Mouse (Mus musculus): ENCODE data around the gene Mindy3. TPM values are rescaled to one million over a fixed set of nuclear protein-coding genes. Genes with fewer than 3 reads are reported as not detected.

Gene Mindy3
- total and polyA plus RNA-seq, 2 experiments from 2014 or later, result 48.4 to 60.4 TPM

- no peak overlapping the region for H3K9ac ChIP-seq
- H3K4me3 ChIP-seq (ENCODE audit: low read depth, low read length), result no peak overlapping the region
- no peaks in the 10 kb centered on the region for H3K27me3 ChIP-seq (ENCODE audit: insufficient read depth, low read length)
- WGBS, result 82% methylated on average over 6 of the region's 6 CpGs
- ATAC-seq (no peak), DNase-seq (no peak)
- H3K4me1 ChIP-seq (ENCODE audit: insufficient read depth), result no peaks in the 10 kb centered on the region
- H3K4me2 ChIP-seq (ENCODE audit: low read depth), result no peak overlapping the region
- H3K27ac ChIP-seq (ENCODE audit: low read depth, low read length), result no peak overlapping the region
- H3K36me3 ChIP-seq (ENCODE audit: insufficient read depth), result no peaks in the 10 kb centered on the region
- H3K9me3 ChIP-seq (ENCODE audit: low read length), result no peaks in the 10 kb centered on the region
- no peak for TF ChIP-seq CTCF (IDR thresholded peaks at IDR 0.05; ENCODE audit: low read depth)
Measured at GRCm38 (mm10) chr2:12314028-12314427, 105.2 kb downstream of the Mindy3 start.

DNA sequence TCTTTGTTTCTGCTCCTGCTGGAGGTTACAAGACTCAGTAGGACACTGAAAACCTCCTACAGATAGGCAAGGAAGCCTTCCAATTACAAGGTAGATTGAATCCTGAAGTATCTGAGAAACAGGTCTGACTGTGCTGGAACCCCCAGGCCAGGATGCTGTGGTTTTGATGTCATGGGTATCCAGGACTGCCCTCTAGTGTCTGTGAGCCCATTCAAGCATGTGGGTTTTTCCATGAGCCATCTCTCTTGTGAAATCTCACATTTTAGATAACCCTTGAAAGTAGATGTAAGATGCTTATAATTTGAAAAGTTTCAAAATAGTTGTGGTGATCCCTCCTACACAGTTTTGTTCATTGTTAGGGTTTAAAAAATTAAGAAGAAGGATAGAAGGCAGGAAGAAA is 110.8 kb downstream of the Mindy3 start:
- TF ChIP-seq CTCF (IDR thresholded peaks at IDR 0.05; ENCODE audit: low read depth), result 0 out of 2 replicates have a peak, but pooled peaks have one; percentile 15
- no peak overlapping the region for H3K4me3 ChIP-seq (ENCODE audit: low read depth, low read length)
- DNase-seq, result no peak
- no peak overlapping the region for H3K9ac ChIP-seq
- no peak overlapping the region for H3K4me2 ChIP-seq (ENCODE audit: low read depth)
- H3K27me3 ChIP-seq (ENCODE audit: insufficient read depth, low read length), result no peaks in the 10 kb centered on the region
- H3K27ac ChIP-seq (ENCODE audit: low read depth, low read length), result no peak overlapping the region
- H3K9me3 ChIP-seq (ENCODE audit: low read length), result no peaks in the 10 kb centered on the region
- no peaks in the 10 kb centered on the region for H3K36me3 ChIP-seq (ENCODE audit: insufficient read depth)
- no peak for ATAC-seq
- no peaks in the 10 kb centered on the region for H3K4me1 ChIP-seq (ENCODE audit: insufficient read depth)

- DNase-seq (no peak), ATAC-seq (no peak)
- Histone ChIP-seq H3K4me1 (ENCODE audit: insufficient read depth) (no peaks in the 10 kb centered on the region), H3K4me3 (ENCODE audit: low read depth, low read length) (no peak overlapping the region), H3K9ac (no peak overlapping the region), H3K4me2 (ENCODE audit: low read depth) (no peak overlapping the region), H3K36me3 (ENCODE audit: insufficient read depth) (no peaks in the 10 kb centered on the region), H3K27me3 (ENCODE audit: insufficient read depth, low read length) (no peaks in the 10 kb centered on the region), H3K27ac (ENCODE audit: low read depth, low read length) (no peak overlapping the region), H3K9me3 (ENCODE audit: low read length) (no peaks in the 10 kb centered on the region)
- TF ChIP-seq CTCF (IDR thresholded peaks at IDR 0.05; ENCODE audit: low read depth), result no peak
Measured at GRCm38 (mm10) chr2:12307311-12307710, 112.0 kb downstream of the Mindy3 start.

DNA sequence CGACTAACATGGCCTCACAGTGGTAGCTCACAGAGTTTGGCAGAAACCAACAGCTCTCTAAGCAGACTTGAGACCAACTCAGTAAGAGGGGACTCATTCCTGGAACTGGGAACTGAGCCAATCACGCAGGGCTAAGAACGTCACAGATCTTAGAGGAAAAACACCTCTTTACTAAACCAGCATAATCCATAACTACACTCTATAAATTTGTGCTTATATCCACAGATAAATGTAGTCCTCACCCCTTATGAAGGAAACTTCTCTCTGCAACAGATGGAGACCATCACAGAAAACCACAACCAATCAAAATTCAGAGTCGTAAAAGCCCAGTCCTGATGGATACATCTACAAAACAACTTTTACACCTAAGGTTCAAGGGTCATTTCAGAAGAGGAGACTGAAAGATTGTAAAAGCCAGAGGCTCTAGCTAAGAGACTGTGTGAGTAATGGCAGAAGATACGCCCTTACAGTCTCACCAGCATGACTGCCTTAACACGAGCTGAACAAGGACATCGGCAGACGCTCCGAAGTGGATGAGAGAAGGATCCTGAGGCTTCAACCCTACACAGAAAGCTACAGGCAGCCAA is 114.1 kb downstream of the Mindy3 start:
- Histone ChIP-seq H3K4me2 (ENCODE audit: low read depth) (no peak overlapping the region), H3K4me3 (ENCODE audit: low read depth, low read length) (no peak overlapping the region), H3K9me3 (ENCODE audit: low read length) (no peaks in the 10 kb centered on the region), H3K27me3 (ENCODE audit: insufficient read depth, low read length) (no peaks in the 10 kb centered on the region; the same call in 1 of the 2 replicates), H3K9ac (no peak overlapping the region), H3K36me3 (ENCODE audit: insufficient read depth) (no peaks in the 10 kb centered on the region), H3K4me1 (ENCODE audit: insufficient read depth) (no peaks in the 10 kb centered on the region), H3K27ac (ENCODE audit: low read depth, low read length) (no peak overlapping the region)
- no peak for ATAC-seq
- TF ChIP-seq CTCF (IDR thresholded peaks at IDR 0.05; ENCODE audit: low read depth), result no peak
- no peak for DNase-seq
- WGBS, result 83% methylated on average over 9 of the region's 9 CpGs

- no peaks in the 10 kb centered on the region for H3K4me1 ChIP-seq (ENCODE audit: insufficient read depth)
- peak; percentile 96 for ATAC-seq
- WGBS, result 2% methylated on average over 53 of the region's 56 CpGs
Measured at GRCm38 (mm10) chr2:12301431-12302170, 117.7 kb downstream of the Mindy3 start, which contains the start of gene Itga8. Gene Itga8 (minus strand): TSS chr2:12301922.

DNA sequence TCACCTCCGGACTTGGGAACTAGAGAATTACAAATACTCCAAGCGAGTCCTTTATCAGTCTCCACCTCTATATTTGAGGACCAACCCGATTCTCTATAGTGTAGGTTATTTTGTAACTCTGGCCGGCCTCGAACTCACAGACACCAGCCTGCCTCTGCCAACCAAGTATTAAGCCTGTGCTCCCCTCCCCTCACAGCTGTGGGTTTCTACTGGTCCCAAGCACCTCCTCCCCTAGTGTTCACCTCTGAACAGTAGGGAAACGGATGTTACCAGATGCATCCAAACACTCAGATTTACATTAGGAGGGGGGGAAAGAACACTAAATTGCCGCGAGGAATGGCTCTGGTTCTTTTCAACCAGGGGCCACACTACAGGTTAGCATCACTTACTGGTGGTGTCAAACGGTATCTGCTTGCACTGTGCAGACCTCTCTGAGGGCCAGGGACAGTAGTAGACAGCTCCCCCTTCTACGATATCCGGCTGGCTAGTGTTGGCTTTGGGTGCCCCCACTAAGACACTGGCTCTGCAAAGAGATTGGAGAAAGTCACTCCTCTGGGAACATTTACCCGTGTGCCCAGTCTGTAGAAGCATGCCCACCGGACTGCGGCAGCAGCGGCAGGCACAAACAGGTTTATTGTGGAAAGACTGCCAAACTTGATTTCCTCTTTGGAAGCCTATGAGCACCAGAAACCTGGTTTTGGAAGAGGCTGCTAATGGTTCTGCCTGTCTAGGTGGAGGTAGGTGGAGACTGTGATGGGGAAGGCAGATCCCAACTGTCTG is 118.6 kb downstream of the Mindy3 start:
- no peak for TF ChIP-seq CTCF (IDR thresholded peaks at IDR 0.05; ENCODE audit: low read depth)
- Histone ChIP-seq H3K4me3 (ENCODE audit: low read depth, low read length) (peak overlapping the region; percentile 62), H3K9ac (peak overlapping the region; percentile 67; the same call in 1 of the 2 replicates), H3K27ac (ENCODE audit: low read depth, low read length) (no peak overlapping the region), H3K36me3 (ENCODE audit: insufficient read depth) (no peaks in the 10 kb centered on the region), H3K9me3 (ENCODE audit: low read length) (no peaks in the 10 kb centered on the region), H3K4me2 (ENCODE audit: low read depth) (peak overlapping the region; percentile 85), H3K4me1 (ENCODE audit: insufficient read depth) (no peaks in the 10 kb centered on the region), H3K27me3 (ENCODE audit: insufficient read depth, low read length) (no peaks in the 10 kb centered on the region; the same call in 1 of the 2 replicates)
- no peak for ATAC-seq
- no peak for DNase-seq
- WGBS, result 77% methylated on average over 15 of the region's 15 CpGs

More at GRCm38 (mm10) chr2:12301431-12302170, 117.7 kb downstream of the Mindy3 start, which contains the start of gene Itga8:
- TF ChIP-seq CTCF (IDR thresholded peaks at IDR 0.05; ENCODE audit: low read depth), result peak; percentile 97
- Histone ChIP-seq H3K27ac (ENCODE audit: low read depth, low read length) (no peak within 1 kb of the TSS), H3K27me3 (ENCODE audit: insufficient read depth, low read length) (no peaks in the 10 kb centered on the region; the same call in 1 of the 2 replicates), H3K4me2 (ENCODE audit: low read depth) (peak within 1 kb of the TSS; percentile 85), H3K36me3 (ENCODE audit: insufficient read depth) (no peaks in the 10 kb centered on the region), H3K9ac (peak within 1 kb of the TSS; percentile 67), H3K9me3 (ENCODE audit: low read length) (no peaks in the 10 kb centered on the region), H3K4me3 (ENCODE audit: low read depth, low read length) (peak within 1 kb of the TSS; percentile 62)
- peak; percentile 88 for DNase-seq
